Mouse (Mus musculus): Measurements from ENCODE around the gene Trak1.

- TF ChIP-seq POLR2A (IDR thresholded peaks at IDR 0.05; ENCODE audit: extremely low read depth, insufficient read depth, low read length): no peak
- peak; percentile 35; the same call in 1 of the 2 replicates for TF ChIP-seq CTCF (IDR thresholded peaks at IDR 0.05; ENCODE audit: low read depth, low read length)
Measured at GRCm38 (mm10) chr9:121474771-121475170, 177.5 kb downstream of the Trak1 start.
